Mouse (Mus musculus): ENCODE data around the gene A030005L19Rik. TPM values are rescaled to one million over a fixed set of nuclear protein-coding genes. Genes with fewer than 3 reads are reported as not detected.
"Not testable (repeated sequence)": the region's sequence is repeated elsewhere in the genome, so short reads cannot be mapped to it uniquely, and the experiment has no call there.

The A030005L19Rik gene
- polyA plus RNA-seq (2016; fragmentation: Nextera tagmentation; extraction: Ambion mirVana) = 0.29 TPM in 1 of 2 replicates, not detected in the other

DNA sequence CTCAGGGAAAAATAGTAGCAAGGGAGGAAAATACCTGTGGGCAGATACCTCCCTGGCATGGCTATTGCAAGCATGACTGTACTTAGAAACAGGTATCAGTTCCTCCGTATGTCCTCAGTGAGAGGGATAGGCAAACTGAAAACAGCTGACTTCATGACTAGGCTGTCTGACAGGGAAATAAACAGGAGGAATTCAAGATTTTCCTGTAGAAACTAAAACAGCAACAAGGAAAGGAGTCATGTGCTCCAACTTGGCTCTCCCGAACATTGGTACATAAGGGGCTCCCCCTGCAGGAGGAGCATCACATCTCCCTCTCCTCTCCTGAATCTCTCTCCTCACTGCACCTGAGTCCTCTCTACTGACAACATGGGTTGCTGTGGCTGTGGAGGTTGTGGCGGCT lies at the start of gene A030005L19Rik:
TSS of gene A030005L19Rik (plus strand) at position 301 of the 400 bp plus-strand sequence.
- WGBS = 86% methylated on average over 3 of the region's 3 CpGs
- Histone ChIP-seq H3K9ac (no peak within 1 kb of the TSS), H3K27ac (ENCODE audit: poor library complexity, severe bottlenecking) (no peak within 1 kb of the TSS)

DNA sequence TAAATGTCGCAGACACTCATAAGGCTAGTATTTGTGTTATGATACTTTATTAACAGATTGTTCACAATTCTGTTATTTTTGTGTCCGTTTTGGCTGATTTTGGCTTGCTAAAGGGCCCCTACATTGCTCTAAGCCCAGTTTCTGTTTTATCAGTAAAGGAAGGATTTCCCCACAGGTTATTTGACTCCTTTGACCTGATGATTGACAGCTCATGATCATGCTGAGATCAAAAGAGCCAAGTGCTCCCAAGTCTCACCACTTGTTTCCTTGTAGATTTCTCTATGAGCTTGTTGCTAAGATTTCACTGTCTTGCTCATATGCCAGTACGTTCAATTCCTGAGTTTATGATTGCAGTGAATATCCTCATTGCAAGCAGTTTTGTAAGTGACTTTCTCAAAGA lies 42.9 kb upstream of the A030005L19Rik start:
- Histone ChIP-seq H3K27me3 (replicated peaks) (no peaks in the 10 kb centered on the region), H3K36me3 (peaks cover 32% of the 10 kb centered on the region), H3K4me3 (no peak overlapping the region), H3K9me3 (replicated peaks) (no peaks in the 10 kb centered on the region), H3K4me2 (no peak overlapping the region), H3K27ac (ENCODE audit: poor library complexity, severe bottlenecking) (no peak overlapping the region), H3K4me1 (replicated peaks) (peaks cover 11% of the 10 kb centered on the region), H3K9ac (no peak overlapping the region)
- ATAC-seq (ENCODE audit: insufficient number of reproducible peaks, low FRiP score) = no peak
- 82% methylated on average over 3 of the region's 3 CpGs for WGBS

More for the DNA sequence above, at the start of gene A030005L19Rik:
- H3K4me2 ChIP-seq = no peak within 1 kb of the TSS
- H3K4me3 ChIP-seq = no peak within 1 kb of the TSS
- no peaks in the 10 kb centered on the region for H3K9me3 ChIP-seq (replicated peaks)
- peaks cover 4% of the 10 kb centered on the region; the same call in 1 of the 2 replicates for H3K4me1 ChIP-seq (replicated peaks)
- peaks cover 3% of the 10 kb centered on the region; the same call in 1 of the 2 replicates for H3K36me3 ChIP-seq
- no peak for ATAC-seq (ENCODE audit: insufficient number of reproducible peaks, low FRiP score)
- no peaks in the 10 kb centered on the region for H3K27me3 ChIP-seq (replicated peaks)

DNA sequence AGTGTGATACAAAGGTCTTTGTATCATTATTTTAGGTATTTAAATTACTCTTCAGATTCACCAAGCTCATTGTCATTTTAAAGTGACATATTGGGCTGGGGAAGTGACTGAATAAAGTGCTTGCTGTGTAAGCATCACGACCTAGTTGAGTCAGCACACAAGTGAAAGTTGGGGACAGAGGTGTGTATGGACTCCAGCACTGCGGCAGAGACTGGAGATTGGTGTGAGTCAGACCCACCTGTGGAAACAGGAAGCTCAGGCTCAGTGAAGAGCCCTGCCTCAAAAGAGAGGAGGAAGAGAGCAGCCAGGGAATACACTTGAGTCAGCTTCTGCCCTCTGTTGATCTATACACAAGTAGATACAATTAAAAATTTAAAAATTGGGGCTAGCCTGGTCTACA lies 34.0 kb upstream of the A030005L19Rik start:
- ATAC-seq (ENCODE audit: insufficient number of reproducible peaks, low FRiP score) = no peak
- H3K4me1 ChIP-seq (replicated peaks) = no peaks in the 10 kb centered on the region
- H3K9ac ChIP-seq = no peak overlapping the region
- WGBS = 66% methylated on average over 2 of the region's 2 CpGs
- no peak overlapping the region for H3K4me2 ChIP-seq
- H3K27me3 ChIP-seq (replicated peaks) = no peaks in the 10 kb centered on the region
- no peak overlapping the region for H3K27ac ChIP-seq (ENCODE audit: poor library complexity, severe bottlenecking)
- peaks cover 40% of the 10 kb centered on the region for H3K36me3 ChIP-seq
- H3K9me3 ChIP-seq (replicated peaks) = no peaks in the 10 kb centered on the region
- no peak overlapping the region for H3K4me3 ChIP-seq

DNA sequence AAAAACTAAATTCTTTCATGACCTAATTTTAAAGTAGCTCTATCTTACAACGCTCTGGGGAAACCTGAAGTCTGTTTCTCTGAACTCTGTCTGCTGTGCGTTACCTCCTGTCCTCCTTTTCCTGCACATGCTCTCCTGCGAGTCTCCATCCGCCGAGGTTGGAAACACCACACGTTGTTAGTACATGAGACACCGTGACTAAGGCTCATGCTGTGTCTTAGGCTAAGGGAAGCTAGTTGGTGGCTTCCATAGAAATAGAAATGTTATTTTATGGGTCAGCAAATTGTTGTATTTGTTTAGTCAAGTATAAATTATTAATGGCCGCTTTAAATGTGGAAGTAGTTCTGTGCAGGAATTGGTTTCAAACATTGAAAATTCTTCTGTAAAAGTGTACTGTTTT lies 32.9 kb upstream of the A030005L19Rik start:
- 90% methylated on average over 8 of the region's 8 CpGs for WGBS
- no peaks in the 10 kb centered on the region for H3K9me3 ChIP-seq (replicated peaks)
- H3K27ac ChIP-seq (ENCODE audit: poor library complexity, severe bottlenecking) = no peak overlapping the region
- H3K9ac ChIP-seq = no peak overlapping the region
- H3K4me3 ChIP-seq = no peak overlapping the region
- H3K4me1 ChIP-seq (replicated peaks) = no peaks in the 10 kb centered on the region
- peaks cover 40% of the 10 kb centered on the region for H3K36me3 ChIP-seq
- H3K27me3 ChIP-seq (replicated peaks) = no peaks in the 10 kb centered on the region
- no peak overlapping the region for H3K4me2 ChIP-seq
- no peak for ATAC-seq (ENCODE audit: insufficient number of reproducible peaks, low FRiP score)

DNA sequence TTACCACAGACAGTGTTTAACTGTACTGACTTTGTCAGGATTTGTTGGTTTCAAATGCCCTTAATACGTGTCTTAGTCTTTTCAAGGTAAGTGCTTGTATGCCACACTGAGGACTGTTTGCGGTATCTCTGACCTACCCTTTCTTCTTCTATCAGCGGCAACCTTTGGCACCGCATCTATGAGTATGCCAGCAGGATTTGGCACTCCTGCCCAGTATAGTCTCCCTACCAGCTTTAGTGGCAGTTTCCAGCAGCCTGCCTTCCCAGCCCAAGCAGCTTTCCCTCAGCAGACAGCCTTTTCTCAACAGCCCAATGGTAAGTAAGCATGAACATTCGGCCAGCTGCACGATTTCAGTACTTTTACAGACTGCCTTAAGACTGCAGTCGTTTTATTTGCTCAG lies 19.9 kb upstream of the A030005L19Rik start:
- ATAC-seq (ENCODE audit: insufficient number of reproducible peaks, low FRiP score) = no peak
- Histone ChIP-seq H3K27ac (ENCODE audit: poor library complexity, severe bottlenecking) (no peak overlapping the region), H3K9me3 (replicated peaks) (no peaks in the 10 kb centered on the region), H3K4me3 (no peak overlapping the region), H3K36me3 (peaks cover 38% of the 10 kb centered on the region), H3K4me2 (no peak overlapping the region), H3K9ac (no peak overlapping the region), H3K4me1 (replicated peaks) (no peaks in the 10 kb centered on the region), H3K27me3 (replicated peaks) (no peaks in the 10 kb centered on the region)
- 96% methylated on average over 7 of the region's 7 CpGs for WGBS

DNA sequence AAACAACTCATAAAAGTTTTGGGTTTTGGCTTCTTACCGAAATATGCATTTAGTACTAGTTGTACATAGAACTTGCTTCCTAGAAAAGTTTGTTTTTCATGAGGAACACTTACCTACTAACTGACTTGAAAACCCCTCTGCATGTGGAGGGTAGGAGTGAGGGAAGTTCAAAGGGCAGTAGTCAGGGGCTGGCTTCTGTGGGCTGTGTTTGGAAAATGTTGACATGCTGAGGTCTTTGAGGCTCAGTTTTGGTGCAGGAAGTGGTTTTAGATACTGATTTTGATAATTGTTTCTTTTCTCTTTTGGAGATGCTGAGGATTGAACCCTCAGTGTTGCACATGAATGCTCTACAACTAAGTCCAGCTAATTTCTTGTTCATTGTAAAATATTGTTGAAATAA lies 12.6 kb upstream of the A030005L19Rik start:
- peaks cover 44% of the 10 kb centered on the region for H3K36me3 ChIP-seq
- H3K4me3 ChIP-seq = no peak overlapping the region
- ATAC-seq (ENCODE audit: insufficient number of reproducible peaks, low FRiP score) = no peak

DNA sequence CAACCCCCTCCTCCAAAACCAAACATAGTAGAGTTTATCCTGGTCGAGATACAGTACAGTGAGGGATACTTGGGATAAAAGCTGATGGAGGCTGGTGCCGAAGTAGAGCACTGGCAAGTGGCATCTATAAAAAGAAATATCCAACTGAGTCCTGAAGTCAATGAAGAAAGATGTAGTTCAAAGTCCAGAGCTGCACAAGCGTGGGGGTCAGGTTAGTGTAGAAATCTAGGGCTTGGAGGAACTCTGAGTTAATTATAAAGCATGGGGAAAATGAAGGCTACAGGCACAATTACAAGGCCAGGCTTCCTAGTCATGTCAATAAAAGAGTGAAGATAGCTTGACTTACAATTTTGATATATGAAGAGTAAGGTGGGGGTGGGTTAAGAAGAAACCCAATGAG lies 11.9 kb upstream of the A030005L19Rik start:
- H3K9ac ChIP-seq = no peak overlapping the region
- H3K4me2 ChIP-seq = no peak overlapping the region
- no peak for ATAC-seq (ENCODE audit: insufficient number of reproducible peaks, low FRiP score)
- 90% methylated on average over 3 of the region's 3 CpGs for WGBS
- H3K9me3 ChIP-seq (replicated peaks) = no peaks in the 10 kb centered on the region
- no peaks in the 10 kb centered on the region for H3K27me3 ChIP-seq (replicated peaks)
- H3K36me3 ChIP-seq = peaks cover 44% of the 10 kb centered on the region
- no peak overlapping the region for H3K27ac ChIP-seq (ENCODE audit: poor library complexity, severe bottlenecking)
- H3K4me1 ChIP-seq (replicated peaks) = 0 out of 2 replicates have a peak, but pooled peaks cover 10% of the 10 kb centered on the region
- H3K4me3 ChIP-seq = no peak overlapping the region

More for the DNA sequence above, 12.6 kb upstream of the A030005L19Rik start:
- Histone ChIP-seq H3K4me1 (replicated peaks) (0 out of 2 replicates have a peak, but pooled peaks cover 6% of the 10 kb centered on the region), H3K9me3 (replicated peaks) (no peaks in the 10 kb centered on the region), H3K27ac (ENCODE audit: poor library complexity, severe bottlenecking) (no peak overlapping the region), H3K27me3 (replicated peaks) (no peaks in the 10 kb centered on the region), H3K9ac (no peak overlapping the region), H3K4me2 (no peak overlapping the region)
- WGBS = 94% methylated on average over 1 of the region's 1 CpGs

DNA sequence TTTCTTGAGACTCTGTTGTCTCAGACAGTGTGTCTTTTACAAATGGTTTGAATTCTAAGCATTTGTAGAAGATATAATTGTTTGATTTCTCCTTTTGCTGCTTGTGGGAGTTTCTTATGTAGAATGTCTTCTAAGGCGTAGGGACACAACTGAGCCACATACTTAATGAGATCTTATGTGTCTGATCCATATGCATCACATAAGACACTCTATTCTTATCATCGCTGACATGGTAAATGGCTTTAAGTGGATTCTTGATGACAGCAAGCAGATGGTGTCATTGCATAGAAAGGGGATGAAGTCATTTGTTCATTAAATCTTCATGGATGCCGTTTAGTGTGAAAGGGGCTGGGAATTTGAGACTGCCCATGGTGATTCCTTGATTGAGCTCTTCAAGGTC lies 7.2 kb upstream of the A030005L19Rik start:
- no peak for ATAC-seq (ENCODE audit: insufficient number of reproducible peaks, low FRiP score)
- peaks cover 27% of the 10 kb centered on the region for H3K36me3 ChIP-seq
- no peak overlapping the region for H3K4me3 ChIP-seq
- 55% methylated on average over 3 of the region's 3 CpGs for whole genome bisulfite sequencing
- 0 out of 2 replicates have a peak, but pooled peaks cover 15% of the 10 kb centered on the region for H3K4me1 ChIP-seq (replicated peaks)
- no peak overlapping the region for H3K27ac ChIP-seq (ENCODE audit: poor library complexity, severe bottlenecking)
- H3K9ac ChIP-seq = no peak overlapping the region
- no peaks in the 10 kb centered on the region for H3K27me3 ChIP-seq (replicated peaks)
- no peaks in the 10 kb centered on the region for H3K9me3 ChIP-seq (replicated peaks)
- no peak overlapping the region for H3K4me2 ChIP-seq

DNA sequence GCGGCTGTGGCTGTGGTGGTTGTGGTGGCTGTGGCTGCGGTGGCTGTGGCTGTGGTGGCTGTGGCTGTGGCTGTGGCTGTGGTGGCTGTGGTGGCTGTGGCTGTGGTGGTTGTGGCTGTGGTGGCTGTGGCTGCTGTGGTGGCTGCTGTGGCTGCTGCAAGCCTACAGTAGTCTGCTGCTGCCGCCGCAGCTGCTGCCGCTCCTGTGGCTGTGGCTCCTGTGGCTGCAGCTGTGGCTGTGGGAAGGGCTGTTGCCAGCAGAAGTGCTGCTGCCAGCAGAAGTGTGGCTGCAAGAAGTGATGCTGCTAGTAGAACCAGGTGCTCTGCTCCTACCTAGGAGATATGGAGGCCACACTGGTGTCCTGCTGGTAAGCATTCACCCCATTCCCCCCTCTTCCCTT lies 309 bp downstream of the A030005L19Rik start:
- H3K9ac ChIP-seq; H3K36me3 ChIP-seq; ATAC-seq (ENCODE audit: insufficient number of reproducible peaks, low FRiP score); H3K27me3 ChIP-seq (replicated peaks); H3K9me3 ChIP-seq (replicated peaks); H3K4me3 ChIP-seq; H3K27ac ChIP-seq (ENCODE audit: poor library complexity, severe bottlenecking); H3K4me1 ChIP-seq (replicated peaks); H3K4me2 ChIP-seq: not testable (repeated sequence)
- WGBS = 96% methylated on average over 5 of the region's 5 CpGs

DNA sequence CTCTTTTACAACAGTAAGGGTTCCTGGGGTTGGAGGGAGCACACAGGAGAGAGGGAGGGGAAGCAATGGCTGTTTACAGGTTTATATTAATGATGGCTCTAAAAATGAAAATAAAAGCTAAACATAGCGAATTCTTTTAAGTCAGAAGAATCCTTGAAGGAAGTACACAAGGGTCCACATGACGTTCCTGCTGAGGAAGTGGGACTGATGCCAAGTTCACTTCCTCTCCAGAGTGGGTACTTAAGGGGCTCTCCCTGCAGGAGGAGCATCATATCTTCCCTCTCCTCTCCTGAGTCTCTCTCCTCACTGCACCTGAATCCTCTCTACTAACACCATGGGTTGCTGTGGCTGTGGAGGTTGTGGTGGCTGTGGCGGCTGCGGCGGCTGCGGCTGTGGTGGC lies 11.5 kb downstream of the A030005L19Rik start, which contains the start of gene A030014E15Rik:
TSS of gene A030014E15Rik (plus strand) at position 268 of the 400 bp plus-strand sequence.
- no peak for ATAC-seq (ENCODE audit: insufficient number of reproducible peaks, low FRiP score)
- H3K4me2 ChIP-seq = no peak within 1 kb of the TSS
- H3K27ac ChIP-seq (ENCODE audit: poor library complexity, severe bottlenecking) = no peak within 1 kb of the TSS
- H3K4me1 ChIP-seq (replicated peaks) = no peaks in the 10 kb centered on the region
- WGBS = 84% methylated on average over 6 of the region's 6 CpGs
- H3K9ac ChIP-seq = no peak within 1 kb of the TSS
- H3K9me3 ChIP-seq (replicated peaks) = no peaks in the 10 kb centered on the region
- no peak within 1 kb of the TSS for H3K4me3 ChIP-seq
- H3K27me3 ChIP-seq (replicated peaks) = no peaks in the 10 kb centered on the region
- no peaks in the 10 kb centered on the region for H3K36me3 ChIP-seq

DNA sequence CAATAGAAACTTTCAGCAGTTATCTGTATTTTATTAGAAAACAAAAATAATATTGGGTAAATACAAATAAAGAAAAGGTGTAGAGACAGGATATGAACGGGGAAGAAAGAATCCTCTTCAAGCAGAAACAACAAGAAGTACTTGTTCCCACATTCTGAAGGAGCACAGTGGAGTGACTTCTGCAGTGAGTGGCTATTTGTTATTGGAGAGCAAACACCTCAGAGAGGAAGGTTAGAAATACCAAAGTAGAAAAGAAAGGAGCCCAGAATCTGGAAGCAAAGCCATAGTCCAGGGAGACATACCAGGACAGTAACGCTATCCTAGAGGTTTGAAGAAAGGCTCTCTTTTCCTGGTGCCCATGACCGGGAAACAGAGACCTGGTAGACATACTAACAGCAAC lies 17.4 kb downstream of the A030005L19Rik start:
- not testable (repeated sequence) for H3K27ac ChIP-seq (ENCODE audit: poor library complexity, severe bottlenecking); H3K27me3 ChIP-seq (replicated peaks); H3K4me3 ChIP-seq; ATAC-seq (ENCODE audit: insufficient number of reproducible peaks, low FRiP score); H3K4me2 ChIP-seq; H3K36me3 ChIP-seq; H3K4me1 ChIP-seq (replicated peaks); H3K9ac ChIP-seq
- 85% methylated on average over 3 of the region's 3 CpGs for WGBS
- H3K9me3 ChIP-seq (replicated peaks) = peaks cover 13% of the 10 kb centered on the region

DNA sequence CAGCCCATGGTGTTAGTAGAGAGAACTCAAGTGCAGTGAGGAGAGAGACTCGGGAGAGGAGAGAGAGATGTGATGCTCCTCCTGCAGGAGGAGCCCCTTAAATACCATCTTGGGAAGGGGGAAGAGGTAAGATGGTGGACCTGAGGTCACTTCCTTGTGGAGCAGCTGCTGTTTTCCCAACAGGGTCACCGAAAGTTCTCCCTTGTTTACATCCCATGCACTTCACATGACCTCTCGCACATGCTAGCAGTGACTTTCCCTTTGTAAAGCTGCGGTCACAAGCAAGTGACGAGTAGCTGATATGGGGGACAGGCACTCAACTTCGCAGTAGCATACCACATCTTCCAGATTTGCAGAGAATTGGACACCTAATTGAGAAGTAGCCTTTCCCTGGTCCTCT lies 18.2 kb downstream of the A030005L19Rik start, which contains the start of gene Gm6217:
TSS of gene Gm6217 (minus strand) at position 74 of the 400 bp plus-strand sequence.
- H3K36me3 ChIP-seq; H3K4me2 ChIP-seq; H3K27me3 ChIP-seq (replicated peaks); H3K9ac ChIP-seq; H3K4me1 ChIP-seq (replicated peaks); H3K4me3 ChIP-seq; H3K27ac ChIP-seq (ENCODE audit: poor library complexity, severe bottlenecking); ATAC-seq (ENCODE audit: insufficient number of reproducible peaks, low FRiP score): not testable (repeated sequence)
- no CpG with 5 or more reads among the region's 6 CpGs for WGBS
- peaks cover 13% of the 10 kb centered on the region for H3K9me3 ChIP-seq (replicated peaks)

Data from heart, embryonic 12.5 days (tissue).